Mouse (Mus musculus): ENCODE results near the gene C2cd3.

DNA sequence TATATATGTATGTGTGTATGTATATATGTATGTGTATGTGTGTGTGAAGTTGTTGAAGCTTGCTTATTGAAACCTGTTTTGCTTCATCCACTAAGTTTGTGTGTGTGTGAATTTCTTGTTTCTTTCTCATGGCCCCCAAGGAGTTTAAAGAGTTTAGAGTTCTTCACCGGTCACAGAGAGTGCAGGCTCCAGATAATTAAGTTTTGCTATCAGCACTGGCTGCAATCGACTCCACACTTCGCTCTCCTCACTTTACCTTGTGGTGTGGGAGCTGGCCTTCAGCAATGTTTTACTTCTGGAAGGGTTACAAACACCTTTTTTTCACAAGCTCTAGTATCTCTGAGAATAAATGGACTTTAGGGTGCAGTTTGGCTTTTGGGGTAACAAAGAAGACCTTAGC is 40.8 kb upstream of the C2cd3 start:
- TF ChIP-seq POLR2A (IDR thresholded peaks at IDR 0.05; ENCODE audit: insufficient read depth, low read length) (no peak), CTCF (IDR thresholded peaks at IDR 0.05; ENCODE audit: low read depth, low read length) (no peak), EP300 (IDR thresholded peaks at IDR 0.05; ENCODE audit: insufficient read depth, low read depth, low read length) (no peak)
